Mouse (Mus musculus) G1E (cell line): Measurements from ENCODE around the gene Ascl3.

ENCODE experiments used
- CTCF ChIP-seq: IDR thresholded peaks from 2 replicates; pipeline ENCODE4 v1.5.1; 2012; ENCODE audit warnings: low read depth, low read length, inconsistent platforms, mixed read lengths
- GATA2 ChIP-seq: IDR thresholded peaks from 2 replicates; pipeline ENCODE4 v1.6.1; 2012; ENCODE audit warnings: low read depth, low read length, inconsistent platforms, borderline replicate concordance
- POLR2AphosphoS5 ChIP-seq: IDR thresholded peaks from 2 replicates; pipeline ENCODE4 v1.6.1; 2012; ENCODE audit warnings: low read depth, low read length, inconsistent platforms; ENCODE audit not compliant: insufficient replicate concordance

GRCm38 (mm10) chr7:109739822-109740370, 8.4 kb upstream of the Ascl3 start:
- TF ChIP-seq GATA2: no peak
- no peak for TF ChIP-seq CTCF
- TF ChIP-seq POLR2AphosphoS5: no peak
